Mouse (Mus musculus) urinary bladder, postnatal 14 days (tissue): ENCODE results near the gene Nxph1.

ENCODE experiments used
- DNase-seq: peaks from one replicate; pipeline ENCODE4 v3.0.0; 2021; ENCODE audit warnings: low spot score

The Nxph1 gene

DNA sequence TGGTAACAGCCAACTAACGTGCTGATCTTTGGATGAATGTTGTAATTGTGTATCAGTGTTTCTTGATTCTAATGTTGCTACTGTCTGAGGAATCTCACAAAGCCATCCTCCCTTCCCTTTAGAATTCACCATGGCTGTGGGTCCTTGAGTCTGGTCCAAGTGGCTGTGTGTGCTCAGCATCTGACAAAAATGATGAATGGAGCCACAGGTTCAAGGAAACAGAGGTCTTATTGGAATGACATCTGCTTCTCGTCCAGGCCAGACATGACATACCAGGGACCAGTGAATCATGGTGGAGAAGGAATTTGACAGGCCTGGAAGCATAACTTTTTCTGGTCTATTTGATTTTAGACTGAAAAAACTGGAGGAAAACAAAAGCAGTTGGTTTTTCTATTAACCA lies 22.3 kb downstream of the Nxph1 start:
- DNase-seq = no peak

DNA sequence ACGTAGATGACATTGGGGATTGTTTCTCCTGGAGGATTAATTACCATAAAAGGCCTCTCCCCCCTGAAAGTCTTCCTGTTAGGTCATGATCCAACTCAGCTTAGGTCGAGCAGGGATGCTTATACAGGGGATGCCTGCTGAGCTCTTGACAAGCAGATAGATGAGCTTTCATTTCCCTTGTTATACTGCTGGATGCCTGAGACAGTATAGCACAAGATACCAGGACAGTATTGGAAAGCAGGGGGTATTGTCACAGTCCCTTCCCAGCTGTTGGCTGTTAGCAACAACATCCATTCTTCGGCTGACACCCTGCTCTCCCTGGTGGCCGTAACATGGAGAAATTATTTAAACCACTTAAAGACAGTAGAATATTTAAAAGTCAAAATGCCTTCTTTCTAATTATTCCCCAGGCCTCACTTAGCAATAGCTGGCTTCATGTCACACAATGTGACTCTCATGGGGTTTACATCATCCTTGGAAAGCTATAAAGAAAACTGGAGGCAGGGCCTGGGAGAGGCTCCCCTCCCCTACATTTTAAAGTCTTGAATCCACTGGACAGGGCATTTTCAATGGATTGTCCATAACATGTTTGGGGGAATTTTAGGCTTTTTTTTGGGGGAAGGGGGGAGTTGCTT lies 31.1 kb downstream of the Nxph1 start:
- DNase-seq = no peak

DNA sequence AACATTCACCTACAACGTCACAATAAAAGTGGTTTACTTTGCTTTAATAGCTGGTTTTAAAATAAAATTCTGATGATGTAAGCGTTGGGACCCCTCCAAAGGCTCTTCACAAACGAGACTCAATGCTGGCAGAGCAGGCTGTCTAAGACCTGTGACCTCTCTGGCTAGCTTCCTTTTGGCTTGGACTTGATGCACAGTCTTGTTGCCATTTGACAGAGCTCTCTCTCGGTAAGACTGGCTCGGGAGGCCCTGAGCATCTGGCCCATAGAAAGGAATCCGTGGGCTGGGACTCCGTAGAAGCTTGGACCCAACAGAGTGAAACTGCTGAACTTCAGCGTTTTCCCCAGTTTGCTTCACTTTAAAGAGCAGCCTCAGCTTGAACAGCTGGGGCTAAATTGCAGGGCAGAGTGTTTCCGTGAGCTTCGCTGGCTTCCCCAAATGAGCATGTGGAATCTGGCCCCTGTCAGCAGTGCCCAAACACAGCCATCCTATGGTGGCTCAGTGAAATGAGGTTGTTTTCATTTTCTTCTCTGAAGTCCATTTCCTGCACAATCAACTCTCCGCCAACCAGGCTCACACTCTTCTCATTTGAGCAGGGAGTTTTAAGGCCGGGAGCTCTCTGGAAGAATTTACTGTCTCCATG lies 48.2 kb downstream of the Nxph1 start:
- peak; percentile 47 for DNase-seq

DNA sequence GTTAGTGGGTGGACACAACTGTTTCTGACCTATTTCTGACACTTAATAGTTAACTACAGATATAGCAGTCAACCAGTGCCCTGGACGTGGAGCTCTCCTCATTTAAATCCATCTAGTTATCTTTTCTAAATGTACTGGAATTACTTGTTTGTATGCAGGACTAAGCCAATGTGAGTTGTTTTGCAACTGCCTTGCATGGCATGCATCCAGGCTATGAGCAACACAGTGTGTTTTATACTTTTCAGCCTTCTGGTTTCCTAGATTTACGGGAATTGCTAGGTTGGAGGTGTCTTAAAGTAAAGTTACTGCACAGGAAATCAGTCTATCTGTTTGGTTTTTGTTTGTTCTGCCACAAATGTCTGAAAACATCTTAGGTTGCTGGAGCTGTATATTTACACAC lies 49.1 kb downstream of the Nxph1 start:
- DNase-seq = peak; percentile 18

DNA sequence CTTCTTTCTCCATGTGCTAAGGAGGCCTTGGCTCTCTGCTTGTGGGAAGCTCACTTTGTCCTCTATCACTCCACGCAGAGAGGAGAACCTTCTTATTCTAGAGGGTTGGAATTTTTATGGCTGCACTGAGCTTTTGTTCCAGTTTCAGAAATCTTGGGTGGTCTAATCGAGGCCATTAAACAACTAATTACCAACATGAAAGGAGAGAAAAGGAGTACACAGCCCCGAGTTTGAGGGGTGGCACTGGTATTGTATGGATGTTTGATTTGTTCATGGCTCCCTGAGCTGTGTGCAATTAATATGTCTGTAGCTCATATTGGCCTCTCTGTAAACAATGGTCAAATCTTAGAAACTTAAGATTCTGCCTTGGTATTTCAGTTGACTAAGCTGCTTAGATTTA lies 54.5 kb downstream of the Nxph1 start:
- DNase-seq = no peak

GRCm38 (mm10) chr6:9026631-9027030 lies 78.4 kb downstream of the Nxph1 start:
- DNase-seq = no peak

DNA sequence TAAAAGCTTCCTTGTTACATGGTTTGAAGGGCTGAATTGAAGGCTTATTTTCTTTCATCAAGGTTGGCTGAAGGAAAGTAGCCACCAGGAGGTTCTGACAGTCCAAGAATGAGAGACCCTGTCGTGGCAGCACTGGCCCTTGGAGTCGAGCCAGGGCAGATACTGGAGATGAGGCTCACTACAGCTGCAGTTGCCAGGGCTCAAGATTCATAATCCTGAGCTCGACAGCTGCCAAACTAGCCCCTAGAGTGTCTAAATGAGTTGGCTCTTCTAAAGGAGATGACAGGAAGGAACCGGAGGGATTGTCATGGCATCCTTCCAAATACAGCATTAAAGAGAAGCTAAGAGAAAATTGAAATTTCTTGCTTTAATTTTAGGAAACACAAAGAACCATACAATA lies 78.9 kb downstream of the Nxph1 start:
- DNase-seq = no peak

- no peak for DNase-seq
Measured at GRCm38 (mm10) chr6:9028501-9028900, 80.3 kb downstream of the Nxph1 start.

GRCm38 (mm10) chr6:9039286-9039685 lies 91.1 kb downstream of the Nxph1 start:
- no peak for DNase-seq

GRCm38 (mm10) chr6:9040991-9041390 lies 92.8 kb downstream of the Nxph1 start:
- no peak for DNase-seq

- no peak for DNase-seq
Measured at GRCm38 (mm10) chr6:9042391-9042790, 94.2 kb downstream of the Nxph1 start.

DNA sequence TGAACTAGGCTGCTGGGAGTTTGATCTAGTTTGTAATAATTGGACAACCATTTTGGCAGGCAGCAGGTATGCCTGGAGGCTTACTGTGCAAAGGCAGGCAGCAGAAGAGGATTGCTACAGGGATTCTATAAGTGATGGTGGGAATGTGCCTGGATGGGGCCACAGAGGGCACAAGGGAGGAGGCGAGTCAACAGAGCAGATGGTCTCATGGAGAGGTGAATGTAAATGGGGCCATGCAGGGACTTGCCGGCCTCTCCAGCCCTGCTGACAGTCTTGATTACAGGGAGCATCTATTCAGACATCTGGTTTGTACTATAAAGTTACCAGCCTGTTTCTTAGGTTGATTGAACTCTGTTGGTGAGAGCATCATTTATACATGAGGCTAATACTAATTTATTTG lies 98.6 kb downstream of the Nxph1 start:
- DNase-seq = no peak

DNA sequence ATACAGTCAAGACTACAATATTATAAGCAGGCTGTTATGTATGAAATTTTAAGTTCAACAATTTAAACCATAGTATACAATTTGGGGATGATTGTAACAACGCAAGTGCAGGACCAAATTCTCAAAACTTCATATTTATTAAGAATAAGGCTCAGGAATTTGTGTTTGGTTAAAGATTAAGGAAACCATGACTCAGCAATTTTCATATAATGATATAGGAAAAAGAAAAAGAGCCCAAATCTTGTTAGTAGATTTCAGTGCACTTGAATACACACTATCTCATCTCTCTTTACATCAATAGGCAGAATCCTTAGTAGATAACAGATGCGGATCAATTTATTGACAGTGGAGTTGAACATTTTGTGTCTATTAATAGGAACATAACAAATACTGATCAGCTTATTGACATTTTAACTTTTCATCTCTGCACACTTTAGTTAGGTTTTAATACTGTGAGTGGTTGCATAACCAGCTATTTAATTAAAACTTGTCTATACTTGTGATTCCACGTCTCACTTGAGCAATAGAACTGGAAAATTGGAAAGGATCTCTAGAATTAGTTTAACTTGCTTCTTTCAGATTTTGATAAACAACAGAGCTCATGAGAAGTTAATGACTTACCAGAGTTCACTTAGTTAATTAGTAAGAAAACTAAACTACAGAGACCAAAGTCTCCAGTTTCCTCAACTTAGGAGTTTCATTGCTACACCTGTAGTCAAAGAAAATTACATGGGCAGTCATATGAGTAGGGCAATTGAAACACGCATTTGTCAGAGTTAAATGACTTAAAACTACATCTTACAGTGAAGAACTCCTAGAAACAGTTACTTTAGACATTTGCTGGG lies 113.3 kb downstream of the Nxph1 start:
- no peak for DNase-seq

- no peak for DNase-seq
Measured at GRCm38 (mm10) chr6:9066435-9066834, 118.2 kb downstream of the Nxph1 start.

- DNase-seq = no peak
Measured at GRCm38 (mm10) chr6:9069913-9070312, 121.7 kb downstream of the Nxph1 start.

- DNase-seq = no peak
Measured at GRCm38 (mm10) chr6:9076463-9076862, 128.2 kb downstream of the Nxph1 start.

GRCm38 (mm10) chr6:9077793-9078689 lies 129.8 kb downstream of the Nxph1 start:
- no peak for DNase-seq

- DNase-seq = no peak
Measured at GRCm38 (mm10) chr6:9083851-9084250, 135.6 kb downstream of the Nxph1 start.

DNA sequence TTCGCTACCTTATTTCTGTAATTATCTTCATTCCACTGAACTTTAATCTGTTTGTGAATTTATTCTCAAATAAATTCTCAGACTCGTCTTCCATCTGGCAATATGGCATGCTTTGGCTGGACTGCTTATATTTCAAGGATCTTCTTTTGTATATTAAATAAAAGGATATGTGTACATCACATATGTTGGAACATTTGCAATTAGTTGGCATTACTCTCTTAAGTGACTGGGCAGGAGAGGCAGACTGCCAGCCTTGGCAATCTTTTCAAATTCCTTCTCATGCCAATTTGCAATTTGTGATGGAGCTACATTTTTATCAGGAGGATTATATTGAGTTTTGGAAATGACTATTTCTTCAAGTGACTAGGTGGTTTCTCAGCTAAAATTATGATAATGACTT lies 149.1 kb downstream of the Nxph1 start:
- no peak for DNase-seq

- no peak for DNase-seq
Measured at GRCm38 (mm10) chr6:9107366-9107765, 159.1 kb downstream of the Nxph1 start.

GRCm38 (mm10) chr6:9119136-9119535 lies 170.9 kb downstream of the Nxph1 start:
- no peak for DNase-seq

- no peak for DNase-seq
Measured at GRCm38 (mm10) chr6:9124321-9124914, 176.2 kb downstream of the Nxph1 start.
